Mouse (Mus musculus) liver, postnatal 0 days (tissue): ENCODE data around the gene Uprt. TPM values are rescaled to one million over a fixed set of nuclear protein-coding genes. Genes with fewer than 3 reads are reported as not detected.
A peak's percentile ranks its signal among the peaks of the same experiment; 100 is the strongest.

Experiments used
- ATAC-seq: fragments of 200-750 bp; cut with Nextera tagmentation; 2 replicates; pipeline ENCODE4 v1.8.0; 2017; ENCODE audit warnings: mild to moderate bottlenecking, moderate library complexity
- DNase-seq: peaks from one replicate; pipeline ENCODE4 v3.0.0-alpha.2; 2016
- H3K27ac ChIP-seq: fragments of 300-500 bp; sonication (generic); 2 replicates; pipeline ENCODE4 v1.5.1; 2014; ENCODE audit warnings: antibody characterized with exemption, moderate library complexity, mild to moderate bottlenecking, low read depth
- H3K27me3 ChIP-seq: fragments of 300-500 bp; sonication (generic); 2 replicates; pipeline ENCODE4 v1.6.1; 2014; ENCODE audit warnings: low read length, control low read depth, mixed read lengths; ENCODE audit not compliant: insufficient read depth
- H3K36me3 ChIP-seq: fragments of 300-500 bp; sonication (generic); replicated peaks from 2 replicates; pipeline ENCODE4 v1.6.1; 2014; ENCODE audit warnings: mild to moderate bottlenecking, control low read depth, low read length, moderate library complexity, mixed read lengths; ENCODE audit not compliant: insufficient read depth
- H3K4me1 ChIP-seq: fragments of 300-500 bp; sonication (generic); 2 replicates; pipeline ENCODE4 v1.6.1; 2014; ENCODE audit warnings: antibody characterized with exemption, mild to moderate bottlenecking, control low read depth; ENCODE audit not compliant: insufficient read depth
- H3K4me2 ChIP-seq: fragments of 300-500 bp; sonication (generic); 2 replicates; pipeline ENCODE4 v1.6.1; 2014; ENCODE audit warnings: low read depth, mild to moderate bottlenecking, low read length, moderate library complexity, mixed read lengths
- H3K4me3 ChIP-seq: fragments of 300-500 bp; sonication (generic); 2 replicates; pipeline ENCODE4 v1.5.1; 2014; ENCODE audit warnings: low read depth, low read length
- H3K9ac ChIP-seq: fragments of 300-500 bp; sonication (generic); replicated peaks from 2 replicates; pipeline ENCODE4 v1.6.1; 2014; ENCODE audit warnings: mild to moderate bottlenecking, moderate library complexity
- H3K9me3 ChIP-seq: fragments of 300-500 bp; sonication (generic); 2 replicates; pipeline ENCODE4 v1.6.1; 2016; ENCODE audit warnings: mild to moderate bottlenecking, control low read depth, low read length, mixed read lengths
- CTCF ChIP-seq: sonication (generic); IDR thresholded peaks from 2 replicates; pipeline ENCODE4 v1.5.1; 2016; ENCODE audit warnings: antibody characterized with exemption, low read depth
- EP300 ChIP-seq: IDR thresholded peaks from 2 replicates; pipeline ENCODE4 v1.6.1; 2016; ENCODE audit warnings: antibody characterized with exemption, low read depth, mild to moderate bottlenecking
- WGBS: fragments of 180-500 bp; shearing (Covaris S2); extraction: QIAGEN DNeasy Blood & Tissue Kit; methylation state at CpG from one replicate; pipeline ENCODE4 v1.1.7; 2014; ENCODE audit not compliant: insufficient replicate concordance; 5-methylcytosine and 5-hydroxymethylcytosine counted together
- polyA plus RNA-seq: library from polyadenylated mRNA; unstranded; fragments of >200 nt; fragmentation: Nextera tagmentation; extraction: Ambion mirVana; gene quantifications from 2 replicates; pipeline ENCODE4 v1.2.1, GENCODE M21; 2015

Gene Uprt
- polyA plus RNA-seq = 0.07 and 0.32 TPM in 2 replicates

DNA sequence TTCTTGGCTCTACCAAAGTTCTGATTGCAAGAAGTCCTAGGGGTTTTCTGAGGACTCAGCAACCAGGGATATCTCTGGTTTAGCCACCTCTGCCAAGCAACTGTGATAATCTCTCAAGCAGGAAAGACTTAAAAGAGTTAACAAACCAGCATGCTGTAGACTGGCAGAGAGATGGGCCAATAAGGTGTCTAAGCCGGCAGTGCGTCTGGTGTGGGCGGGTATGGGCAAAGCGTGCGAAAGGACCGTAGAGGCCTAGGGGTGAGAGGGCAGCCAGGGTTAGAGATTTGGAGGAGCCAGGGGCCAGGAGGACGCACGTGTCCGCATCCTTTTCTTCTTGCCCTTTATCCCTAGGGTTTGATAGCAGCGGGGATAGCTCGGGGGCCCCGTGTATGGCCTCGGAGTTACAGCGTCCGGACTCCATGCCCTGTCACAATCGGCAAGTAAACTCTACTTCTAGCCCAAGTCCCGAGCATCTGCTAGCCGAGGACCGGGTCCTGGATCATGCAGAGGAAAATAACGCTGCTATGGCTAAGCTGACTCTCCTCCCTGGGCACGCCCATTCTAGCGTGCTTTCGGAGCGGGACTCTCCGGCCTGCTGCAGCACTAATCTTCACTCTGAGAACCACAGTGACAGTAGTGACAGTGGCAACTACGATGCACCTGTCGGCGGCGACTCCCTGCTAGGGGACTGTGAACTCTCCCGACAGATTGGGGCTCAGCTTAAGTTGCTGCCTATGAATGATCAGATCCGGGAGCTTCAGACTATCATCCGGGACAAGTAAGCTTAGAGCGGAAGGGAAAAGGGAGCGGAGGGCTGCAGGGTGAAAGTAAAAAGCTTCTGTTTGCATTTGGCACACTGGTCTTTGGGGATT is at the start of gene Uprt:
Gene Uprt, plus strand, starts transcription at position 247 of the 872 bp plus-strand sequence.
- H3K36me3 ChIP-seq = no peaks in the 10 kb centered on the region
- H3K4me3 ChIP-seq = peak within 1 kb of the TSS; percentile 55
- H3K9me3 ChIP-seq = no peaks in the 10 kb centered on the region
- H3K27me3 ChIP-seq = no peaks in the 10 kb centered on the region
- TF ChIP-seq EP300 (no peak), CTCF (no peak)
- H3K4me2 ChIP-seq = peak within 1 kb of the TSS; percentile 75
- H3K4me1 ChIP-seq = no peaks in the 10 kb centered on the region
- peak within 1 kb of the TSS; percentile 67 for H3K27ac ChIP-seq
- peak; percentile 72 for DNase-seq
- peak within 1 kb of the TSS; percentile 55 for H3K9ac ChIP-seq
- peak; percentile 95 for ATAC-seq
- WGBS = 20% methylated on average over 34 of the region's 34 CpGs

DNA sequence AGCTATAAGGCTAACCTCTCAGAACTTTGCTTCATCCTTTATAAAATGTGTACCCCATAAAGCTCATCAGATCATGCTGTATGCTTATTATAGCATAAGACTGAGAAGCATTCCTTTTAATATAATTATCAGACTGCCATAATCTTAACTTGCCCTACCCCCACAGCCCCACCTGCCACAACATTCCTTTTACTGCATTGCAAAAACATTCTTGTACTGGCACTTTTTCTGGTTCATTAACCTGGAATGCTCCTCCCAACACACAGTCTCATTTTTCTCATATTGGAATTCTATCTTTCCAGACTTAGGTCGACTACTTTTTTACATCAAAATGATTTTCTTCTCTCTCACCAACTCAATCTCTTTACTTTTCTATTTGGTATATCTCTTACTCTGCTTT is 49.2 kb upstream of the Uprt start:
- no peak overlapping the region for H3K4me2 ChIP-seq
- no peak overlapping the region for H3K9ac ChIP-seq
- H3K4me3 ChIP-seq = no peak overlapping the region
- H3K9me3 ChIP-seq = no peaks in the 10 kb centered on the region
- H3K27ac ChIP-seq = no peak overlapping the region
- H3K4me1 ChIP-seq = no peaks in the 10 kb centered on the region
- ATAC-seq (no peak), DNase-seq (no peak)
- WGBS = 40% methylated on average over 1 of the region's 1 CpGs
- no peak for TF ChIP-seq CTCF
- TF ChIP-seq EP300 = no peak
- H3K27me3 ChIP-seq = no peaks in the 10 kb centered on the region
- no peaks in the 10 kb centered on the region for H3K36me3 ChIP-seq

DNA sequence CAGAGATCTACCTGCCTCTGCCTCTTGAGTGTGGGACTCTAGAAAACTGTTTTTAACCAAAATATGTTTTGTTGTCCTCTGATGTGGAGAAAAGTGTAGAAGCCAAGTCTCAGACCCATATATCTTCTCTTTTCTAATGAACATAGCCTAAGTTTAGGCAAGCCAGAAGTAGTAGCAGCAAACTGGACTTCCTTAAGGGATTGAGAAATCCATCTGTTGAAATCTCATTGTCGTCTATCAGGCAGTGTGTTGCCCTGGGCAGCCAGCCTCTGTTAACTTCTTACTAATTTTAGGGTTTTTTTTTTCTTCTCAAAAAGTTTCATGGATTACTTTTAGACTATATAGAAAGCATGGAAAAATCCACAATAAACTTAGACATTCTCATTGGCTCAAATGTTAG is 30.2 kb upstream of the Uprt start:
- Histone ChIP-seq H3K4me1 (no peaks in the 10 kb centered on the region), H3K27me3 (no peaks in the 10 kb centered on the region), H3K4me2 (no peak overlapping the region), H3K9me3 (no peaks in the 10 kb centered on the region), H3K9ac (no peak overlapping the region), H3K27ac (no peak overlapping the region), H3K4me3 (no peak overlapping the region), H3K36me3 (no peaks in the 10 kb centered on the region)
- no peak for ATAC-seq
- TF ChIP-seq CTCF (no peak), EP300 (no peak)
- 49% methylated on average over 1 of the region's 1 CpGs for WGBS
- no peak for DNase-seq

DNA sequence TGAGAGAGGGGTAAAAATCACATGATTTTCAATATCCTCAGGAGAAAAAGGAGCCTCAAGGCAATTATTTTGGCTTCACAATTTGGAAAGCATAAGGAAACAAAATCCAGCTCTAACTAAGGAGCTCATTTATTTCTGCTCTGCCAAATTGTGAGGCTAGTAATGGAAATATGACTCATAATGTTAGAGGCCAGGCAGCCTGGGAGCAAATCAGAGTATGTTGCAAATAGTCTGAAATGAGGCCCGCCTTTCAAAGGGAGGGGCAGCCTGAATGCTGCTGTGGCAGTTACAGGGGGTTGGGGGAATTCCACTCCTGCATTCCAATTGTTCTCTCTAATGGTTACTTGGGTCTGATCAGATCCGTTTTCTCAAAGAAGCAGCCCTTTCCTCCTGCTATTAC is 20.9 kb upstream of the Uprt start:
- ATAC-seq = no peak
- no peaks in the 10 kb centered on the region for H3K4me1 ChIP-seq
- H3K9ac ChIP-seq = no peak overlapping the region

DNA sequence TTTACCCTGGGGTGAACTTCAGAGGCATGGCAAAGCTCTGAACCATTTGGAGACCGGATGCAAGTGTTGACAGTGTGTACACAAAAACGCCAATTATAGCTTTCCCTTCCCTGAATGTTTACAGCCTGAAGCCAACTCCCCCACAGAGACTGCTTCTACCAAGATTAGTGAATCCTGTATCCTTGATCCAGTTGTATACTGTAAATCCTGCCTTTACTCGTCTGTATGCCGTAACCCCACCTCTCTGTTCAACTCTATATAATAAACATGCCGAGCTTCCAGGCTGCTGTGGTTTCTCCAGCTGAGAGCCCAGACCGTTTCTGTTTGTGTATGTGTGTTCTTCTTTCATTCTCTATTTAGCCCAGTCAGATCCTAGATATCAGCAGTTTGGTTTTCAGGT is 18.2 kb upstream of the Uprt start:
- H3K36me3 ChIP-seq = no peaks in the 10 kb centered on the region
- no peaks in the 10 kb centered on the region for H3K9me3 ChIP-seq
- TF ChIP-seq EP300 = no peak
- no peak for TF ChIP-seq CTCF
- H3K4me1 ChIP-seq = no peaks in the 10 kb centered on the region
- WGBS = 56% methylated on average over 6 of the region's 6 CpGs
- no peak overlapping the region for H3K4me3 ChIP-seq
- H3K27ac ChIP-seq = no peak overlapping the region
- DNase-seq (no peak), ATAC-seq (no peak)
- peak overlapping the region; percentile 40 for H3K4me2 ChIP-seq
- no peak overlapping the region for H3K9ac ChIP-seq
- H3K27me3 ChIP-seq = no peaks in the 10 kb centered on the region

More for the DNA sequence above, 20.9 kb upstream of the Uprt start:
- no peak overlapping the region for H3K4me2 ChIP-seq
- H3K4me3 ChIP-seq = no peak overlapping the region
- no peaks in the 10 kb centered on the region for H3K36me3 ChIP-seq
- no peak for DNase-seq
- no peaks in the 10 kb centered on the region for H3K27me3 ChIP-seq
- no peak overlapping the region for H3K27ac ChIP-seq
- TF ChIP-seq EP300 (no peak), CTCF (no peak)
- no peaks in the 10 kb centered on the region for H3K9me3 ChIP-seq
- WGBS = 64% methylated on average over 2 of the region's 2 CpGs

DNA sequence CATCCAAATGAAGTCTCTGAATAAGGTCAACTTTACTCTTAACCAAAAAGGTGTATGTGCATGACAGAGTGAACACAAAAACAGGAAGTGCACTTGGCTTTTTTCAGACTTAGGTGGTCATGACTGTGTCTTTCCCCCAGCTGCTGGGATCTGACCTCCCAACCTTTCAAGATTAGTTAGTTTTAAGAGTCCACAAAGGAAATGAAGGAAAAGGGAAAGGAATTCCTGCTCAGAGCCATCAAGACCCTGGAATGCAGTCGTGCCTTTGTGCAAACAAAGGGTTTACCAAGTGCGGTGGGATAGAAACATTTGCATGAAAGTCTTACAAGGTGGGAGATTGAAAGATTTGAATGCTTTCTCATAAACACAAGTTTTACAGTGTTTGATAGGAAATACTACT is 4.6 kb upstream of the Uprt start:
- H3K27ac ChIP-seq = no peak overlapping the region
- no peak overlapping the region for H3K4me2 ChIP-seq
- H3K9me3 ChIP-seq = no peaks in the 10 kb centered on the region
- DNase-seq = no peak
- no peaks in the 10 kb centered on the region for H3K27me3 ChIP-seq
- no peaks in the 10 kb centered on the region for H3K4me1 ChIP-seq
- no peak for ATAC-seq
- H3K36me3 ChIP-seq = no peaks in the 10 kb centered on the region
- H3K9ac ChIP-seq = no peak overlapping the region
- WGBS = 23% methylated on average over 2 of the region's 2 CpGs
- TF ChIP-seq CTCF (no peak), EP300 (no peak)
- no peak overlapping the region for H3K4me3 ChIP-seq
